Mouse (Mus musculus): ENCODE measurements around the gene Nlrp4a.
"Not testable (repeated sequence)": the region's sequence is repeated elsewhere in the genome, so short reads cannot be mapped to it uniquely, and the experiment has no call there.

The Nlrp4a gene

GRCm38 (mm10) chr7:26434813-26435212, at the start of gene Nlrp4a:
Gene Nlrp4a, plus strand, starts transcription at chr7:26435113.
- in situ Hi-C loops (cut with MboI, MseI), result loop anchor here (25.0 kb wide), 1 partner anchor 1527 kb away; no protein-coding TSS in a partner anchor

- in situ Hi-C loops (cut with MboI, MseI), result not testable (repeated sequence)
Observed at GRCm38 (mm10) chr7:26386691-26387090, 48.2 kb upstream of the Nlrp4a start.

DNA sequence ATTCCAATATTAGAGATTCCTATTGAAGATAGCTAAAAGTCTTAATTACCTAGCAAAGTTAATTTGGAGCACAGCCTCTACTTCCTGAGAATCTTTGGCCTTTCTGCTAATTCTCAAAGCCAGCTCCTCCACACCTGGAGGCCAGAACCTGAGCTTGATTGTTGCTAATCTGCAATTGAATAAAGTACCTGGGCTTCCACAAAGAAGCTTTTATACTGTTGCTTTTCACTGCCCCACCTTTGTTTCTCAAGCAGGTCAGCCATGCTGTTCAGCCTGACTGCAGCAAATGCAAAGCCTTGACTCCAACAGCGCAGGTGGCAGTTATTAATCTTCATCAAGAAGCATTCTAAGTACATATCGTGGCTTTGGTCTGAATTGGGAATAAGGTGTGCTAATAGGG, 43.8 kb upstream of the Nlrp4a start:
- in situ Hi-C loops (cut with MboI, MseI), result not testable (repeated sequence)

- in situ Hi-C loops (cut with MboI, MseI), result not testable (repeated sequence)
Observed at GRCm38 (mm10) chr7:26391811-26392210, 43.1 kb upstream of the Nlrp4a start.

DNA sequence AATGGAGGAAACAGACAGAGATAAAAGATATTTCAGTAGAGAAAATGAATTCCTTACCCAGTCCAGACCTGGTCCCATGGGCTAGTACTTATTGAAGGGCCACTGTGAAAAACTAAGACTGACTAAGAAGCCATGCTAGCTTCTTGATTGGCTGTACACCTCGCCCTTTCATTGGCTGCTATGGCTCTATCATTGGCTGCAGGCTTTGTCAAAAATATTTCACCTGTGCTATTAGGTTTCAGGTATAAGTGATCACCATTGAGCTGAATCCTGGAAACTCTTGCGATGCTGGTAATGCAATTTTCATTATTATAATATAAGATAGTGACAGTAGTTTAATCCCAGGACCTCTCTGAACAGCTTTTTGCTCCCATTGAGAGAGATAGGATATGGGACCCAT, 31.3 kb upstream of the Nlrp4a start, which contains the start of gene Nlrp9c:
Nlrp9c (minus strand) TSS at position 101 of the 400 bp plus-strand sequence.
- in situ Hi-C loops (cut with MboI, MseI), result not testable (repeated sequence)

DNA sequence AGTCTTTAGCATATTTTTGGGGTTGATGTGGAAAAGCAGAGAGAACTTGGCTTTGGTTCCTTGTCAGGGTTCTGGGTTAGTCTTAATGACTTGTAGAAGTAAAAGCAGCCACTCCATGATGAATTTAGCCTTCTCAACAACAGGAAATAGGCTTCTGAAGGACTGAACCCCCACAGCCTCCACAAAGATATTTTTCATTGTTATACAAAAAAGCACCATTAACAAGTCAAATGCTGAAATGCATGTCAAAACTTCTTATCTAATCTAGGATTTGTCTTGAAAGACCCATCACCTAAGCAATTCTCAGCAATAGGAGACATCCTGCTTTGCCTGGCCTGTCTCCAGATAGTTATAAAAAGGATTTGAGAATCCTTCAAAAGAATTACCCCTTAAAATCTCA, 41.8 kb downstream of the Nlrp4a start:
- in situ Hi-C loops (cut with MboI, MseI), result no loop called here

GRCm38 (mm10) chr7:26489514-26489913, 54.6 kb downstream of the Nlrp4a start:
- in situ Hi-C loops (cut with MboI, MseI), result not testable (repeated sequence)

Data from regulatory T cell (primary cell).